Mouse (Mus musculus): ENCODE measurements around the gene Dad1.

Dad1 gene

DNA sequence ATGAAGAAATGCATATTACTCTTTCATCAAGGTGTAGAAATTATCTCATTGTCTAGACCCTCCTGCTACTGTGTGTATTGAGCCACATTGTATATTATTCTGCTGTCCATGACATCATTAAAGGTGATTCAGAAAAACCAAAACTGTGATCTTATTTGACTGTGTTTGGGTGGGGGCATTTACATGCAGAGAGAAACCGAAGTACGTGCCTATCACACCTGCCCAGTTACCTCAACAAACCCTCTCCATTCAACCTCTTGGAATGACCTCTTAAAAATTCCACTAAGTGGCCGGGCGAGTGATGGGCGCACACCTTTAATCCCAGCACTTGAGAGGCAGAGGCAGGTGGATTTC lies 29.9 kb downstream of the Dad1 start:
- no peak for DNase-seq

DNA sequence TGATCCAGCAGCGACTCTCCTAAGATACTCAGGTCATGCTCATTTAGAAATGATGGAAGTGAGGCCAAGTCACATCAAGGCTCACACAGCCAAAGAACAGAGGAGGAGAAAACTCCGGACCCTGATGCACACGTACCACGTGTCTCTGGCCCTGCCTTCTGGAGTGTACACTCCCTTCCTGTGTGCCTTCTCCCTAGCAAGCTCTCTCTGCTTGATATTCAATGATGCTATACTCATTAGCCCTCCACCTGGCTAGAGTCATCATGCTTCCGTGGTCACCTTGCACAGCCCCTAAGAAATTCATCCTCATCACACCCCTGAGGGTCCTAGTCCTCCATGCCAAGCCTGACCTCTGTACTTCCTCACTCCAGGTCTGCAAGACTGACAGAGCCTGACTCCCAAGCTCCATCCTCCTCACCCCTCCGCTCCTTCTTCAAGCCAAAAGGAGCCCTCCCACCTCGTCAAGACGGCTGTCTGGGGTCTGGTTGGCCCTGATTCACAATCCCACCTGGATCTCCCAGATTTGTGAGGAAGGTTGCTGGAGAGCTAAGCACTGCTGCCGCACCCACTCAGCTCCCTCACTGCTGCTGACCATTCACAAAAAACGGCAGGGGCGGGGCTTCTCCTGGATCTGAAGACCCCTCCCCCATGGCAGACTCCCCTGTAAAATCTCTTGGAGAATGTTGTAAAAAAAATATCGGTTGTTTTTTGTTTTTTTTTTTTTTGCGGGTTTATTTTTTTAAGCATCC lies 30.4 kb downstream of the Dad1 start:
- no peak for DNase-seq

DNA sequence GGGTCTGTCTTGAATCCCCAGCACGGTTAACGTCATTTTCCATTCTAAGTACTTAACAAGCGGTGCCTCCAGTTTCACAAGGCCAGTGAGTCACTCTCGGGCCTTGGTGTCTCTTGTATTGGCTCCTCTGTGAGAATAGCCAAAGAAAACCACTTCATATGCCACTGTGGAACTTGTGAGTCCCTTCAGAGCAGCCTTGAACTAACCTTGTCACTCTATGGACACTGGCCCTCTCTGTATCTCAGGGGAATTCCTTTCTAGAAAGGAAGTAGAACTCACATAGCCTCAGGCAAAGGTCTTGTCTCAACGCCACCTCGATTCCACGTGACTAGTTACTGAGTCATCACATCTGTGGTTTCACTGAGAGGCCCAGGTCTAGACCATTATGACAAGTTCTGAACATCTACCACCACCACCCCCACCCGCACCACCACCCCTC lies 31.6 kb downstream of the Dad1 start:
- DNase-seq, result no peak

DNA sequence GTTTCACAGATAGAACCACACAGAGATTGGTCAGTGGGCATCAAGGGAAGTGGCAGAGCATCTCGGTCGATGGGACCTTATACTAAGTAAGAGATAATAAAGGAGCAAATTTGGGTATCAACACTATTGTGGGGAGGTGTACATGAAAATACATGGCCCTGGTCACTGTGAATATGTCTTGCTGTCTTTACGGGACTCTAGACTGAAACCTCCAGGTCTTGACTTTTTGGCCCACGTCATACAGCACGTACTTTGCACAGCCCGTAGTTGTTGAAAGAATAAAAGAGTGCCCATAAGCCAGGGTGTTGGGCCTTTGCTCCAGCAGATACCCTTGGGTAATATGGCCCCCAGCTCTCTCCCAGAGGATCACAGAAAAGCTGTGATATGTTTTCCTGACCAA lies 32.3 kb downstream of the Dad1 start:
- no peak for DNase-seq

DNA sequence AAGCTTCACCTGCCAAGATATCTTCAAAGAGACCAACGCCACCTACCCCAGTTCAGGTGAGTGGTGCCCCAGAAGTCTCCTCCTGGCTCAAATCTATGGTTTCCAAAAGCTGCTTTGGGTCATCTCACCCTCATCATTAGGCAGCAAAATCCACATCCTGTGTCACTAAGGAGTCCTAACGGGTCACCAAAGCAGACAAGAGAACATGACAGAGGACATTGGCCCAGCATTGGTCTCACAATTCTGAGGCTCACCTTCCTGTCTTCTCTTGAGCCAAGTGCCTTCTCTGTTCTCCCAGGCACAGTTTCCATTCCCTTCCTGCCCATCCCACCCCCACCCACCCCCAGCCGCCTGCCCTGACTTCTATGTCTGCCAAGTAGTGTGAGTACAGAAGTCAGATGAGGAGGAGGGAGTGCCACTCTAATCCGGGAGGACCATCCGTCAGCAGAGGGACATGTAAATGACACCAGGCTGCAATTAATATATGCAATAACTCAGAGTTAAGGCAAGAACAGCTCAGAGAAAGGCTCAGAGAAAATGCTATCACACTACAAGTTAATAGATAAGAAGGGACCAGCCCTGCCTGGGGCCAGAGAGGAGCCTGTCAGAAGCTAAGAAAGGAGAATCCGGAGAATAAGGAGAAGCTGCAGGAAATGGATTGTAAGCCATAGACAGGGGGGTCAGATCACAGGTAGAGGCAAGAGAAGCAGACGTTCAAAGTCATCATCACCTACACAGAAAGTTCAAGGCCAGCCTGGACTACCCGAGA lies 33.0 kb downstream of the Dad1 start:
- DNase-seq, result no peak

DNA sequence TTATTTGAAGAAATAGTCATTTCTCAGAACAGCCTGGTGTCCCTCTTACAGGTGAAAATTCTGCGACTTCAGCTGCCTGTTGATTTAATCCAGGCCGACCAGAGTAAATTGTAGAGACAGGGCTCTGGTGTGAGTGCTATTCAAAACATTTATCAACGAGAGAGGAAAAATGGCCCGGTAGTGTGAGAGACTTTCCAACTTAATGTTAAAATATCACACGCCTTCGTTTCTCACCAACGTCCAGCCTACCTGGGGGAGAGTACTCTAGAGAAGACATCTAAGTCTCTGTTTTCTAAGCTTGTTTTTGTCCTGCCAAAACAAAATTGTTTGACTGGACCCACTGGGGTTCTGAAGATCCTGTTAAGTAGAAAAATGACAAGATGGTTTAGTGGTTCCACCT lies 34.1 kb downstream of the Dad1 start:
- no peak for DNase-seq

DNA sequence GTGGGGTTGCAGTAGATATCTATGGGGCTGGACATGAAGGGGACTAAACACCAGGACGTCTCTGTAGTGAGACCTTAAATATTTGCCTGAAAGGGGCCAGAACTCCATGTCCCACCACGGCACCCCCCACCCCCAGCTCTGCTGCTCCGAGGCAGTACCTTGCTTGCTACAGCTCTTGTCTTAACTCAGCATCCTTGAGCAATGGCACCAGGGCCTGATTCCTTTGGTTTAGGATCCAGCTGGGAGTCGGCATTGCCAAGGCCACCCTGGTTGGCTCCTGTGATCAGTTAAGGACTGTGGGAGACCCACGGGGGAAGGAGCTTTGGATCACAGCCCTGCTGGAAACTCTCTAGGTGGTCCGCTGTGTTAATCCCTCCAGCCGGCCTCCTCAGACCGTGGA lies 34.6 kb downstream of the Dad1 start:
- no peak for DNase-seq

DNA sequence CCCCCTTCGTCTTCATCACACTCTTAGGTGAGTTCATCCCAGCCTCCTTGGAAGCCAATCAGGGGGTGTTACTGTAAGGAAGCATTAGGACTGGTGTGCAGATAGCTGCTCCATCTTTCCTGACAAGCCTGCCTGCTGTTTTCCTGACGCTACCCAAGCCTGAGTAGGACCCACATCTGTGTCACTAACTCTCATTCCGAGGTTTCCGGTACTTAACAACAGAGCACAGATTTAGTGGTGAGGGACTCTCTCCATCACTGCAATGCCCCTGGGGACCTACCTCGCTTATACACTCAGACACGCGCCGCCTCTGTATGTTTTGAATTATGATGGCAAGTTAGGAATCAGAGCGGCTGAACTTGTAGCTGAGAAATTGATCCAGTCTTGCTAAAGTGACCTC lies 35.2 kb downstream of the Dad1 start:
- no peak for DNase-seq

DNA sequence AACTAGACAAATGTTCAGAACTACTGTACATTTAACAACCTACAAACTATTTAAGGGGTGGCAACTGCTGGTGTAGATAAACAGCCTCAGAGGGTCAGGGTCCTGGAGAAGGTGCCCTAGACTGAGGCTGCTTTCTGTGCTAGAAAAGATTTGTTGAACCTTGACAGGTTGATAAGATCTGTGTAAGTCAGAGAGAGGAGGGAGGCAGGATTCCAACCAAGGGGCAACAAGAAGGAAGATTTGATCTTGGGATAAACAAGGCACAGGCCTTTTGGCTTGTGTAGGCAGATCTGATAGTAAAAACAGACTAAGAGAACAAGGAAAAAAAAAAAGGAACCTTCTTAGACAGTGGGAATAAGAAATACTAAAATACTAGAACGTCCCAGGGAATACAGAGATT lies 35.7 kb downstream of the Dad1 start:
- DNase-seq, result no peak

DNA sequence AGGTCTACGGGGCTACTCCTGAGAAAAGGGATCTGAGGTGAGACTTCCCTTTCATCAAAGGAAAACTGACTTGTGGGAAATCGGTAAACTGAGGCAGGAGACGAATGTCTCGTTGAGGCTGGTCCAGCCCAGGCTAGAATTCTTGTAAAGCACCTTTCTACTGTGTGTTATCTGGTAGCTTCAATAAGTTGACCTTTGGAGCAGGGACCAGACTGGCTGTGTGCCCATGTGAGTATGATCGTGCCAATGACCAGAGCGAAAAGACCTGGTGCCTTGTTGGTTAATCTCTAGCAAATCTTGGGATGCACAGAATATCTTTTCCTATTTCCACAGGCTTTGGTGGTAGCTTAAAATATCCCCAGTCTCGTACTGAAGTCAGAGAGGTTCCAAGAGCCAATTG lies 37.8 kb downstream of the Dad1 start:
- DNase-seq, result no peak

DNA sequence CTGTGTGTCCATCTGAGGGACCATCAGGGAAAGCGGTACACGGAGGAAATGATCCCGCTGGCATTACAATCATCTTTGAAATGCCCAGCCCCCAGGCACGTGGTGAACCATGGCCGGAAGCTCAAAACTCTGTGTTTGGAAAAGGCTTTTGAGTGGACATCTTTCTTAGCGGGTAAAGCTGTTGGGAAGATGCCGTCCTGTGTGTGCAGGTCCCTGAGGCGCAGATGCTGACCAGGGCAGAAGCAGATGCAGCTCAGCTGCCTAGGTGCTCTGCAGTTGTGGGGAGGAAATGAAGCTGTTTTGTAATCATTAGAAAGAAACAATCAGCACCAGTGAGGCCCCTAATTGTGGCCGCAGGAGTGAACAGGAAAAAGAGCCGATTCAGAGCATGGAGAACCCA lies 39.0 kb downstream of the Dad1 start:
- DNase-seq, result no peak

DNA sequence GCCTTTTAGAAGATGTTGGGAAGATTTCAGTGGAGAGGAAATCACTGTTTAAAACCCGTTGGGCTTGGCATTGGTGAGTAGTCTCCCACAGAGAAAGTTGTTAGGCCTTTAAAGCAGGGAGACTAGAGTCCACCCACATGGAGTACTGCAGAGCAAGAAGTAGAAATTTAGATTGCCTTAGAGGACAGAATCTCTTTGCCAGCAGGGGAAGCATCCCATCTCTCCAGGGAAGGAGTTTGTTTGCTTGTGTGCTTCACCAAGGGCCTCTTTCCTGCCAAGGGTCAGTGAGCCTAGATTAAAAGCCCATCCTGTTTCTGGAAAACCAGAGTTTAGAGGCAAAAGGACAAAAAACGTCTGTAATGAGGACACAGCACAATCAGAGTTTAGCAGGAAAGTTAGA lies 39.4 kb downstream of the Dad1 start:
- no peak for DNase-seq

DNA sequence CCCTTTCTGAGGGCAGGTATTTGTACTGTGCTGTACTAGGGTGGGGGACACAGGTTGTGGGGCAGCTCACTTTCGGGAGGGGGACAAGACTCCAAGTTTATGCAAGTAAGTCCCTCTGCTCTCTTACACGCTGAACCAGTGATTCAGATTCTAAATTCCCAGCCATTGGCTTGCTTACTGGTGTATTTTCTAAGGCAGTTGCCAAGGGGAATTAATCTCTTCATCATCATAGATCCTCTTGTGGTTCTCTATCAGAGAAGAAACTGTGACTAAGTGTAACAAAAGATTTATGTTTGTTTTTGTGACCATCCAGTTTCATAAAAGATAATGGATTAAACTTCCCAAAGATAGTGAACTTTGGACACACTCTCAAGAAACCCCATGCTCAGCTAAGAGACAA lies 40.2 kb downstream of the Dad1 start:
- no peak for DNase-seq

DNA sequence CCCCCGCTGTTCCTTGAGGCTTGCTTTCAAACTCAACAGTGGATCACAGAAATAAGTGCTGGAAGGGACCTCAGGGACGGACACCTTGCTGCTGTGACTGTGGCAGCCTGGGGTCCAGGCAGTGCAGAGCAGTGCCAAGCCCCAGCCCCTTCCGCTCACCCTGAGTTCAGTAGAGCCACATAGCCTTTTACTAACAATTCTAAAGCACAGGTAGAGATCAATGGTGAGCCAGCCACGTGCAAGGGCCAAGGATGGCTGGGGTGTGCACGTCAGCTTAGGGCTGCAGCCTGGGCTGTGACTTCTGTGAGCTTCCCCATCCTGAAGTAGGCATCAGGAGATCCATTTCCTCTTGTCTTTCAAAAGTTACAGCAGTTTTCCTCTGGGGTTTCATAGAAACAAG lies 42.1 kb downstream of the Dad1 start:
- no peak for DNase-seq

DNA sequence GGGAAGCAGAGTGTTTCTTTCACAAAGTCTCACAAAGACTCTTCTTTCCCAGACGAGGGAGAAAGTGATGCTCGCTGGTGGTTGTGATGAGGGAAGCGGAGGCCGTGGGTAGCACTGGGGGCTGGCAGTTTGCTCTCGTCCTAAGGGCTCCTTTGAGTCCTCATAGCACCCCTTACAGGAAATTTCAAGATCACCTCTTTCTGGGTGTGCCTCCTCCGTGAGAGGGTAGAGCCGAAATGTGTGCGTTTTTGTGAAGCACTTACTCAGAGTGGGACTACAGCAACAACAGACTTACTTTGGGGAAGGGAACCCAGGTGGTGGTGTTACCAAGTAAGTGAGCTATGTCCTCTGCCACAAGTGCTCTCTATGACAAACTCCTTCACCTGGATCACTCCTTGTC lies 42.7 kb downstream of the Dad1 start:
- DNase-seq, result no peak

DNA sequence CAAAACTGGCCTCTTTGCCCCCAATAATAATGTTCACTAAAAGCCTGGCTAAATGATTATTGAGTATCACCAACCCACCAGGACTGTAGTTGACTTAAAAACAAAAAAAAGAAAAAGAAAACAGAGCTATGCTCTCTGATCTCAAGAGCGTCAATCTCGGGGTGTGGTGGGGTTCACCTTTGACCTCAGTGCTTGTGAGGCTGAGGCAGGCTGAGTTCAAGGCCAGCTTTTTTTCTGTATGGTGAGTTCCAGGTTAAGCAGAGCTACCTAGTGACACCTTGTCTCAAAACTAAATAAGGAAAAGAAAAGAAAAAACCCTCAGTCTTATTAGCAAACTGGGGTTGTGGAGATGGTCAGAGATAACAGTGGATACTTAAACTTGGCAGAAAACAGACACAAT lies 43.5 kb downstream of the Dad1 start:
- DNase-seq, result no peak

DNA sequence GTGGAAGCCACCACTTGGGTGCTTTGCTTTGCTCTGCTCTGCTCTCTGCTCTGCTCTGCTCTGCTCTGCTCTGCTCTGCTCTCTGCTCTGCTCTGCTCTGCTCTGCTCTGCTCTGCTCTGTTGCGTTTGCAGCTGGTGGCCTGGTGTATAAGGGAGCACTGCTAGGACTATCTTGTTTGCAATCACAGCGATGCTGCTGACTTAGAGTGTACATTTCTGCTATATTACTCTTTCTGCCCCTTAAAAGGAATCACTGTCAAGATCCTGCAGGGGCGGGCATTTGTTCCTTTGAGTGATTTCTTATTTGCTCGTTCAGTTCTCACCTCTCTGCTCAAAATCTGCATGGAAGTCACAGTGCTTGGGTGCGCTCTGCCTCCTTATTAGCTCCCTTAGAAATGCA lies 44.0 kb downstream of the Dad1 start:
- DNase-seq, result no peak

DNA sequence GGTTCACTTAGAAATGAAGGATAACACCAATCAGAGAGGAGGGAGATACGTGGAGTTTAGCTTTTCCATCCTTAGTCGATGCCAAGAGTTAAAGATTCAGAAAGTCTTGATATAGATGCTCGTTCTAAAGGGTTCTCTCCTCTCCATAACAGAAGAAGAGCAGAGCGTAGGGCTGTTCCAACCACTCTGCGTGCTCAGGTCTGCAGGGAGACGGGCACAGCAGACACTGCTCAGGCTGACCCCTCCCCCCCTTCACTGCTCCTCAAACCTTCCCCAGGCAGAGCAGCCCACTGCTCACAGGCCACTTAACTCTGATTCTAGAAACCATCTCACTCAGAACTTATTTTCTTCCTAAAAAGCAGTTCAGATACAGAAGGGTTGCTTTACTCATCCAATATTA lies 45.2 kb downstream of the Dad1 start:
- DNase-seq, result no peak

DNA sequence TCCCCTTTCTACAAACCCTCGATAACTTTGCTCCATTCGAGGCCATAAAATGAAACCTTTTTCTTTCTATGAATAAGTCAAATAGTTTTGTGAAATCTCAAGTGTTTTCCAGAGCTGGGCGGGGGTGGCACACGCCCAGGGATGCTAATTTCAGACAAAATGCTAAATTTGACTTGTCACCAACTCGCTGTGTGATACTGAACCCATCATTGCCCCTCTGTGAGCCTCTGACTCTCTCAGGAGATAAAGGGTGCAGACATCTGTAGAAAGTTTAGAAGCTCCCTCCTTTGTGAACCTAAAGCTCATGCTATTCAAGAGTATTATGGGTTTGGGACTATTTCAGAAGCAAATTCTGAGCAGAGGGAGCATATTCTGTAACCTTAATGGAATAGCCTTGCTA lies 46.0 kb downstream of the Dad1 start:
- DNase-seq, result no peak

DNA sequence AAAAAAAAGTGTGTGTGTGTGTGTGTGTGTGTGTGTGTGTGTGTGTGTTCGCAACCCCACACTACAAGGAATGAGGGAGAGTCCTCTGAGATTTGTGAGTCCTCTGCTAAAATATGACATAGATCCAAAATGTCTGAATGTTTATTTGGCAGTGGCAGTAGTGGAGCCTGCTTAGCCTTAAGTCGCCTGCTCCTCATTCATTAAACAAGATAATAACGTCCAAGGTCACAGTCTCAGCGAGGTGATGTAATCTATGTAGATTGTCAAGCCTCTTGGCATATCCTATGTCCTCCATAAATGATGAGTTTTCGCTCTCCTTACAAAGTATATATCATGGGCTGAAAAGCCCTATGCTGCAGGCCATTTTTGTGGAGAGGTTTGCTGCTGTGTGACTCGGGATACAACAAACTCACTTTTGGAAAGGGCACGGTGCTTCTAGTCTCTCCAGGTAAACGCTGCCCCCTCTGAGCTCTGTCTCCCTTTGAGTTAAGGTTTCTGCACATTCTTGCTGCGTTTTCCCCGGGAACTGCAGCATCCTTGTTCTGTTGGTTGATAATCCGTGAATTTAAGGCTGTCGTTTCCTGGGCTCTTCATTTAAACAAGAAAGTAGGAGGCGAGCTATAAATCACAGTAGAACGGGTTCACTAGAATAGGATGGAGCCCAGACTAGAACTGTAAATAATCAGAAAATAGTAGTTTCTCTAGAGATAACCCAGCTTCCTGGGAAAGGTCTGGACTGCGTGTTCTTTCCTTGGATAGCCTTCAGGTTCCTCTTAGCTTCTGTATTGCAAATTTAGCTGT lies 47.0 kb downstream of the Dad1 start:
- DNase-seq, result no peak

DNA sequence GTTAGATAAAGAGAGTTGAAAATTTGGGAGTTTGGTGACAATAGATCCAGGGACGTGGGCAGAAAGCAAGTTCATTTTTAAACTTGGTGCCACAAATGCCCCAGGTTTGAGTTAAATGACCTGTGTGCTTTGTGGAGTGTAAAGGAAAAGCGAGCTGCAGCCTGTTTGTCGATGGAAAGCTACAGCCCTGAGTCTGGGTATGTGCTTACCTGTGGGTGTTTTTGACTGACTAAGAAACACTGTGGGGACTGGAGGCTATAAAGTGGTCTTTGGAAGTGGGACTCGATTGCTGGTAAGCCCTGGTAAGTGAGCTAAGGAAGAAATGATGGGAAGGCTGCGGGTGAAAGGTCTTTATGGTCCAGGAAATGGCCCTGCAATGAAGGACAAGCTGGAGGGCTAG lies 47.6 kb downstream of the Dad1 start:
- DNase-seq, result no peak

DNA sequence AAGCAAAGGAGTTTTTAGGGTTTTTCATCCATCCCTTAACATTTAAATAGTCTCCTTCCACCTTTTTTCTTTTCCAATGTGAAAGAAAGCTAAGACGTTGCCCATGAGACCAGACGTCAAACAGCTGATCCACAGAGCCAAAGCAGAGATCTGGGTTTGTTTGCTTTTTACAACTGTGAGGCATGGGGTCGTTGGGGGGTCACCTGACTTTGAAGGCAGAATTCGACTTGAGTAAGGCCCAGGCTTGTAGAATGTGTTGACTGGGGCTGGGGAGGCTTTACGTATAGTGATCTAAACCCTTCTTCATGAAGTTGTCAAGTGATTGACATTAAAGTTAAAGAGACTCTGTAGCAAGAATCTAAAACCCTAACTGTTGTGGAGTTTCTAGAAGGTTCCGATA lies 48.0 kb downstream of the Dad1 start:
- no peak for DNase-seq

DNA sequence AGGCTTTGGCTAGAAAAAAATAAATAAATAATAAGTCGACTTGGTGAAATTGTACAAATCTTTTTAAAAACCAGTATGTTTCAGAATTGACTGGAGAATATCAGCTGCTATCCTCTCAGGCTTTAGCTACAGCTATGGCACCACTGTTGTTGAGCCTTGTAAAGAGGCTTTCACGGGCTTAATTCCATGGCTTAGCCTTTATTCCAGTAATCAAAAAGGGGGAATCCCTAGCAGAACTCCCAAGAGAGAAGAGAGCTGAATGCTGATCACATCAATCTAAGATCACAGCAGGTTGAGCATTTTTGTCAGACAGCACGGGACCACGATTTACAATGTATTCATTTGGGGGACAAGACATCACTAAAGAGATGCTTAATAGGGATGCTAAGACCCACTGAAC lies 49.1 kb downstream of the Dad1 start:
- DNase-seq, result no peak

DNA sequence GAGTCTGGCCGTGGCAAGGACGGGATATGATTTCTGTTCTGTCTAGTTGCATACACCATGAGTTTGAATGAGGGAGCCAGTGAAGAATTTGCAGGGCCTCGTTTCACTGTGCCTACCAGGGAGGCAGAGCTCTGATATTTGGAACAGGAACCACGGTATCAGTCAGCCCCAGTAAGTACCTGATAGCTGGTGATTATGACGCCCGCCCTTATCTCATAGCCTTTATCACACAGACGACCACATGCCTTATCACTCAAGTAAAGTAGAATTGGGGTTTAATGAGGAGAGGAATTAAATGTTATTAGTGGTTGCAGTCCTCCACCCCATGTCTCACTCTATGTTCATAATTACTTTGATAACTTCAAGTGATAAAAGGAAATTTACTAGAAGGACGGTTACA lies 49.6 kb downstream of the Dad1 start:
- no peak for DNase-seq
